Mouse (Mus musculus) ovary, postnatal 14 days (tissue): ENCODE data around the gene Hsd11b2.

Experiments
- DNase-seq: peaks from one replicate; pipeline ENCODE4 v3.0.0; 2022; ENCODE audit warnings: low spot score

Gene Hsd11b2

DNA sequence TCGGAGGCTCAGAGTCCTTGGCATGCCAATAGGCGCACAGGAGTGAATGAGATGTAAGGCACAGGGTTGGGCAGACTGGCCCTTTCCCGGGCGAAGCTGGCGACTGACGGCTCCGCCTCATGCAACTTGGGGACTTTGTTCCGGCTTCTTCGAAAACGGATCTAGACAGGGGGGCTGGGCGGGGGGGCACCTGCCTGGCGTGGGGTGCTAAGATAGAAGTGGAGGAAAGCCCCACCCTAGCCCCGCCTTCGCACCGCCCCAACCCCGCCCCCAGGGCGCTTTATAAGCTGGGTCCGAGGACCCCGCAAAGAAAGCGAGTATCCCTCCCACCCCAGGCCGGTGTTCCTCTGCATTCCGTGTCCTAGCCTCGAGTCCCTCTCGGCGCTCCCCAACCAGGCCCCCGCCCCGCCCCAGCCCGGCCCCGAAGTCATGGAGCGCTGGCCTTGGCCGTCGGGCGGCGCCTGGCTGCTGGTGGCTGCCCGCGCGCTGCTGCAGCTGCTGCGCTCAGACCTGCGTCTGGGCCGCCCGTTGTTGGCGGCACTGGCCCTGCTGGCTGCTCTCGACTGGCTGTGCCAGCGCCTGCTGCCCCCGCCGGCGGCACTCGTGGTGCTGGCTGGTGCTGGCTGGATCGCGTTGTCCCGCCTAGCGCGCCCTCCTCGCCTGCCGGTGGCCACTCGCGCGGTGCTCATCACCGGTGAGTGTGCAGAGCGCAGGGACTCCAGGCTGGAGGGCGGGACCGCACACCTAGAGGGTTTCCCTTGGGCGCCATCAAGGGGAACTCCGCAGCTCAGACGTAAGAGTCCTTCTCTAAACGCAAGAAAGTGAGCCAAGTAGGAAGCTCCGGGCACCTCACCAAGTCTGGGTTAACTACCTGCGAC lies at the start of gene Hsd11b2:
Hsd11b2 (plus strand) TSS at position 320 of the 878 bp plus-strand sequence.
- no peak for DNase-seq

DNA sequence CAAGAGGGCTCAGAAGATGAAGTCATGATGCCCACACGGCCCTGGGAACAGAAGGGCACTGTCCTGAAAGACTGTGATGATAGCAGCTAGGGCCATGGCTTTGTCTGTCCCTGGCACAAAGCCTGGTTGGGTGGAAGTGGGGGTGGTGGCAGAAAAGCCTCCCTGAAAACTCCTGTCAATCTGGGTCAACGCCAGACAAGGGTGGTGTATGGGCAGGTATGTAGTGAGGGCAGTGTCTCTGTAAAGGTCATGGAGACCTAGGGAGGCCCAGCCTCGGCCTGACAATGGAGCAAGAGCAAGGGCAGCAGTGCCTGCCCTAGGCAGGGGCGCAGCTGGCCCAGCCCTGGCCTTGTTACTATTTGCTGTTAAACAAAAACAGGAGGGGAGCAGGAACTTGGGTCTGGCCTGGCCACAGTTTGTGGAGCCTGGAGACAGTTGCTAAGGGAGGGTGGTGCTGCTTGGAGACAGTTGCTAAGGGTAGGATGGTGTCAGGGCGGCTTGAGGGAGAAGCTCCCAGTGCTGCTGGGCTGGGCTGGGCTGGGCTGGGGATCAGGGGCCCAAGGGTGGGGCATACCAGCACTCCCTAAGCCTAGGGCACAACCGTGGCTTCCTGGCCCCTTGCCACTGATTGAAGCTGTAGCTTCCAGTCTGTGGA lies 49.4 kb upstream of the Hsd11b2 start:
- no peak for DNase-seq

- no peak for DNase-seq
Measured at GRCm38 (mm10) chr8:105469816-105470215, 48.7 kb upstream of the Hsd11b2 start.

GRCm38 (mm10) chr8:105470262-105470661 lies 48.3 kb upstream of the Hsd11b2 start:
- DNase-seq: no peak

GRCm38 (mm10) chr8:105470681-105471313 lies 47.8 kb upstream of the Hsd11b2 start:
- no peak for DNase-seq

DNA sequence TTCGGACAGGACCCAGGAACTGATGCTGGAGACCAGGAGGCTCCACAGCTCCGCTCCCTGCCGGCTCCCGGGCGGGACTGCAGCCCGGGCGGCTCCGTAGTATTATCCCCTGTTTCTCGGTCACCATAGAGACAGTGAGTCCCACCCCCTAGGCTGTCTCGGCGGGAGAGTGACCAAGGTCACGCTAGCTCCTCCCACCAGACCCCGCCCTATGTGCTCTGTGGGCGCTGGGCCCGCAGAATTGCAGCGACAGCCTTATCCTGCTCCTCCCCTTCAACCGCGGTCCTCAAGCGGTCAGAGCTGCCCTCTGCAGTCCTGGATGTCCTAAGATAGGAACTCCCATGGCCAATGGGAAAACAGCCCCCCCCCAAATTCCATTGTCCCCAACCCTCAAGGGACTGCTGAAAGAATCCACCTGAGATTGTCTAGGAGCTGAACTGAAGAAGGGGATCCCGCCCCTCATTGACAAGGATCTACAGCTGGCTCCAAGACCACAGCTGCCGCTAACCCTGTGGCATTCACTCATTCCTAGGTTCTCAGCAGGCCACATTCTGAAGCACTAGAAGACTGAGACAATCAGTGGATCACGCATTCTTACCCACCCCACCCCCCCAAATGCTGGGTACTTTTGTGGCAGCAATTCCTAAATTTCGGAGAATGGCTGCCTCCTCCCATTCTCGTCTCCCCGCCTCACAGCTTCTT lies 47.1 kb upstream of the Hsd11b2 start, which contains the start of gene Tppp3:
Tppp3 (minus strand) TSS at position 213 of the 702 bp plus-strand sequence.
- DNase-seq: peak; percentile 88

DNA sequence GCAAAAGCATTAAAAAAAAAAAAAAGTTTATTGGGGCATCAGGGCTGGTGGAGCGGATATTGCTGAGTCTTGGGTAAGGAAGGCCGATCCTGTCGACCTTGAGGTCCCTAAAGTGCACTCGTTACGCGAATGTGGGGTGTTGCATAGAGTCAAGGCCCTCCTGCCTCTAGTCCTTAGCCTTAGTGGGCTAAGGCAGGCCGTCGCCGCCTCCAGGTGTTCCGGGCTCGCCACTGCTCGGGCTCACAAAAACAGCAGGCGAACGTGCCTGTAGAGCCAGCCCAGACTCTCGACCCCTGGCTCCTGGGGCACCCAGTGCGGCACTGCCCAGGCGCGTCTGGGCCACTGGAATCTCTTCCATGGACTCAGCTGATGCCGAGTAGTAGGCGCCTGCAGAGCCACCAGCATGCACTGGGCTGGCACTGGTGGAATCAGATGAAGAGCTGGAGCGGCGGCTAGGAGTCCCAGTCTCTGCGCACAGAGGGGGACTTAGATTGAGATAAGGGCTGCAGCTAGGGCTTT lies 46.1 kb upstream of the Hsd11b2 start:
- DNase-seq: no peak

- no peak for DNase-seq
Measured at GRCm38 (mm10) chr8:105472983-105473382, 45.6 kb upstream of the Hsd11b2 start.

GRCm38 (mm10) chr8:105473816-105474606 lies 44.5 kb upstream of the Hsd11b2 start:
- no peak for DNase-seq

DNA sequence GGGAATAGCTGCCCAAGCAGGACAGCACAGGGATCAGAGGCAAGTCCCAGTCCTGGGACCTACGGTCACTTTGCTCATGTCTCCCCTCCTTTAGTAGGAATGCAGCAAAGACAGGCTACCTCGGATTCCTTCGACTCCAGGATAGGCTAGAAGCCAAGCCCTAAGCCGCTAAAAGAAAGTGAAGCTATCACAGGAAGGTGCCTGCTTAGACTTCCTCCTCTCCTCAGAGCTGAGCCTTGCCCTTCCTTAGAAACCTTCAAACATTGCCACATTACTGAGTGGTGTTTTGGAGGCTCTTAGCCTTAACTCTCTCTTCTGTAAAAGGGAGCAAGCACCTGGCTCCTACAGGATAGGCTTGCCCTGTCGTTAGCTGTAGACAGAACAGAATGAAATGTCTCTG lies 43.9 kb upstream of the Hsd11b2 start:
- no peak for DNase-seq

DNA sequence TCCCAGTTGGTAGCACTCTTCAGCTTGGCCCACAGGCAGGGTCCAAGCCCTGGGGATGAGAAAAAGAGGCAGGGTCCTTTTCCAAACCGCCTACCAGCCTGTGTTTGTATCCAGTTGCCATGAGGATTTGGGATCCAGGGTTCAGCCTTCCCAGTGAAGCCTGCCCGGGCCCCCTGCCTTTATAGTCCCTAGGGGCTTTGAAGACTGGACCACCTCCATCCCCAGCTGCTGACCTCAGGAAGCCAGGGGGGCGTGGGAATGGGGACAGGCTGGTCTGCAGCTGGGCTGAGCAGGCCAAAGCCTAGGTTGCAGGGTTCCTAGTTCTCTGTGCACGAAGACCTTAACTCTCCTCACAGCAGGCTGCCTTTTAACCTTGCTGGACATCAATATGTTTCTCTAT lies 43.3 kb upstream of the Hsd11b2 start:
- no peak for DNase-seq

- DNase-seq: no peak
Measured at GRCm38 (mm10) chr8:105475742-105476141, 42.8 kb upstream of the Hsd11b2 start.

- DNase-seq: no peak
Measured at GRCm38 (mm10) chr8:105476161-105476560, 42.4 kb upstream of the Hsd11b2 start.

GRCm38 (mm10) chr8:105476628-105477413 lies 41.7 kb upstream of the Hsd11b2 start:
- peak; percentile 56 for DNase-seq

- no peak for DNase-seq
Measured at GRCm38 (mm10) chr8:105477792-105478191, 40.8 kb upstream of the Hsd11b2 start.

- no peak for DNase-seq
Measured at GRCm38 (mm10) chr8:105481013-105481412, 37.5 kb upstream of the Hsd11b2 start.

- no peak for DNase-seq
Measured at GRCm38 (mm10) chr8:105481453-105481852, 37.1 kb upstream of the Hsd11b2 start.

- DNase-seq: no peak
Measured at GRCm38 (mm10) chr8:105482123-105482522, 36.4 kb upstream of the Hsd11b2 start.

- DNase-seq: peak; percentile 55
Measured at GRCm38 (mm10) chr8:105483212-105484029, 35.1 kb upstream of the Hsd11b2 start.
